Mouse (Mus musculus): ENCODE results near the gene Prdx3.
A peak's percentile ranks its signal among the peaks of the same experiment; 100 is the strongest.

The Prdx3 gene

GRCm38 (mm10) chr19:60860868-60861700 is 13.3 kb downstream of the Prdx3 start, which contains the start of gene Sfxn4:
Gene Sfxn4, minus strand, starts transcription at chr19:60861479.
- DNase-seq (ENCODE audit: low spot score), result peak; percentile 89

- no peak for DNase-seq (ENCODE audit: low spot score)
Measured at GRCm38 (mm10) chr19:60845731-60846130, 28.6 kb downstream of the Prdx3 start.

- no peak for DNase-seq (ENCODE audit: low spot score)
Measured at GRCm38 (mm10) chr19:60843324-60843723, 31.0 kb downstream of the Prdx3 start.

GRCm38 (mm10) chr19:60837747-60838146 is 36.6 kb downstream of the Prdx3 start:
- DNase-seq (ENCODE audit: low spot score), result peak; percentile 18

GRCm38 (mm10) chr19:60818677-60819076 is 55.7 kb downstream of the Prdx3 start:
- DNase-seq (ENCODE audit: low spot score), result no peak
